Mouse (Mus musculus) lung, adult 2 months (tissue): ENCODE results near the gene Gm10065.

Source experiments
- CTCF ChIP-seq: fragments of 200-500 bp; IDR thresholded peaks from 2 replicates; pipeline ENCODE4 v1.5.1; 2011; ENCODE audit warnings: mild to moderate bottlenecking, low read length, control low read depth; ENCODE audit not compliant: insufficient read depth
- POLR2A ChIP-seq: fragments of 200-500 bp; IDR thresholded peaks from 2 replicates; pipeline ENCODE4 v1.6.1; 2011; ENCODE audit warnings: low read depth, mild to moderate bottlenecking, control low read depth, low read length, borderline replicate concordance; ENCODE audit errors: extremely low read depth

GRCm38 (mm10) chr13:21469097-21469496 is 10.1 kb downstream of the Gm10065 start:
- no peak for TF ChIP-seq CTCF
- no peak for TF ChIP-seq POLR2A
